In the genomic region with DNA sequence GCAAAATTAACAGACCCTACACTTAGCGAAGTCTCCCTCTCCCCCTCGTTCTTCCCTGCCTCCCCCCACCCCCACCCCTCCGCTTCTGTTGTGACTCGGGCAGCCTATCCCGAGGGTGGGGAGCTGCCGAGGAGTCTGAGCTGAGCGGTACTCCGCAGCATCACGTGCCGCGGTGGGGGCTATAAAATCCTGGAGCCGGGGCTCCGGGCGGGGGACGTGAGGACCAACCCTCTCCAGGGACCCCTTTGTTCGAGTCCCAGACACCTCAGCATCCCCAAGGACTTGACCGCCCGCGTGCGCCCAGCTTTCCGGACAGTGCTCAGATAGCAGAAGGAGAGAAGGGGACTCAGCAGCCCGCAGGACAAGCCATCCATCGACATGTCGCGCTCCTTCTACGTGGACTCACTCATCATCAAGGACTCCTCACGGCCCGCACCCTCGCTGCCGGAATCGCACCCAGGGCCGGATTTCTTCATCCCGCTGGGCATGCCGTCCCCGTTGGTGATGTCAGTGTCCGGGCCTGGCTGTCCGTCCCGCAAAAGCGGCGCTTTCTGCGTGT, we compare ENCODE assay signal across 11 mouse cellular contexts. TPM values are rescaled to one million over a fixed set of nuclear protein-coding genes. Genes with fewer than 3 reads are reported as not detected.
DNase-seq lines count a peak whose midpoint lies in the region; ATAC-seq and TF ChIP-seq lines count a peak whose summit lies in the region.
"Had no signal": no experiment of that assay in that cellular context is flagged by ENCODE, and none has a peak within 500 bp of the region (broad histone marks: within the 10 kb centered on the region; RNA-seq: fewer than 3 reads in every experiment).

Gene Gsx2 (plus strand): TSS at position 219 of the 559 bp plus-strand sequence.

- no peak for TF ChIP-seq CTCF in lung, embryonic 14.5 days (IDR thresholded peaks at IDR 0.05; ENCODE audit: low read depth)

- H3K9me3 ChIP-seq in lung, embryonic 14.5 days (ENCODE audit: low read depth, low read length) = no peaks in the 10 kb centered on the region
- H3K9me3 ChIP-seq in embryonic facial prominence, embryonic 15.5 days (replicated peaks) = no peaks in the 10 kb centered on the region
- no peaks in the 10 kb centered on the region for H3K9me3 ChIP-seq in limb, embryonic 10.5 days (replicated peaks)
- no peaks in the 10 kb centered on the region for H3K9me3 ChIP-seq in stomach, embryonic 14.5 days (ENCODE audit: control insufficient read depth, low read depth, low read length)

- peak within 1 kb of the TSS; percentile 19; the same call in 1 of the 2 replicates for H3K4me3 ChIP-seq in lung, embryonic 14.5 days (ENCODE audit: low read depth, low read length)
- peak within 1 kb of the TSS; percentile 27 for H3K4me3 ChIP-seq in embryonic facial prominence, embryonic 15.5 days (replicated peaks)
- peak within 1 kb of the TSS; percentile 44 for H3K4me3 ChIP-seq in limb, embryonic 10.5 days
- peak within 1 kb of the TSS; percentile 17 for H3K4me3 ChIP-seq in stomach, embryonic 14.5 days (ENCODE audit: low read depth, low read length)
- H3K4me3 ChIP-seq: erythroblast, embryonic 14.5 days had no signal

- ATAC-seq in lung, embryonic 14.5 days (ENCODE audit: insufficient read depth) = peak; percentile 49; the same call in 1 of the 2 replicates
- no peak for ATAC-seq in embryonic facial prominence, embryonic 15.5 days (ENCODE audit: insufficient number of reproducible peaks, low FRiP score, low TSS enrichment, low read depth)
- ATAC-seq in stomach, embryonic 14.5 days (ENCODE audit: insufficient number of reproducible peaks, insufficient read depth, low FRiP score, low read depth) = no peak

- under 1% methylated on average over 41 of the region's 41 CpGs for WGBS in lung, embryonic 14.5 days
- WGBS in embryonic facial prominence, embryonic 15.5 days = 1% methylated on average over 41 of the region's 41 CpGs
- under 1% methylated on average over 41 of the region's 41 CpGs for WGBS in limb, embryonic 10.5 days
- under 1% methylated on average over 41 of the region's 41 CpGs for WGBS in stomach, embryonic 14.5 days

- H3K27ac ChIP-seq in lung, embryonic 14.5 days (ENCODE audit: low read depth) = no peak within 1 kb of the TSS
- no peak within 1 kb of the TSS for H3K27ac ChIP-seq in embryonic facial prominence, embryonic 15.5 days (replicated peaks)
- peak within 1 kb of the TSS; percentile 36; the same call in 1 of the 2 replicates for H3K27ac ChIP-seq in limb, embryonic 10.5 days
- H3K27ac ChIP-seq in stomach, embryonic 14.5 days (ENCODE audit: low read length) = no peak within 1 kb of the TSS

- no peaks in the 10 kb centered on the region for H3K4me1 ChIP-seq in lung, embryonic 14.5 days (ENCODE audit: insufficient read depth)
- peaks cover 18% of the 10 kb centered on the region for H3K4me1 ChIP-seq in embryonic facial prominence, embryonic 15.5 days
- peaks cover 56% of the 10 kb centered on the region for H3K4me1 ChIP-seq in limb, embryonic 10.5 days
- peaks cover 7% of the 10 kb centered on the region for H3K4me1 ChIP-seq in stomach, embryonic 14.5 days (ENCODE audit: control insufficient read depth, insufficient read depth, low read length)

- no peaks in the 10 kb centered on the region for H3K36me3 ChIP-seq in lung, embryonic 14.5 days (ENCODE audit: insufficient read depth)
- H3K36me3 ChIP-seq in embryonic facial prominence, embryonic 15.5 days = no peaks in the 10 kb centered on the region
- H3K36me3 ChIP-seq in limb, embryonic 10.5 days = no peaks in the 10 kb centered on the region
- H3K36me3 ChIP-seq in stomach, embryonic 14.5 days (ENCODE audit: control insufficient read depth, insufficient read depth, low read length) = no peaks in the 10 kb centered on the region

- H3K4me2 ChIP-seq in lung, embryonic 14.5 days = peak within 1 kb of the TSS; percentile 40
- H3K4me2 ChIP-seq in embryonic facial prominence, embryonic 15.5 days (replicated peaks) = peak within 1 kb of the TSS; percentile 46
- H3K4me2 ChIP-seq in stomach, embryonic 14.5 days (replicated peaks; ENCODE audit: low read depth, low read length) = peak within 1 kb of the TSS; percentile 25

- peaks cover 100% of the 10 kb centered on the region for H3K27me3 ChIP-seq in lung, embryonic 14.5 days (ENCODE audit: insufficient read depth, low read length)
- peaks cover 97% of the 10 kb centered on the region for H3K27me3 ChIP-seq in embryonic facial prominence, embryonic 15.5 days
- peaks cover 100% of the 10 kb centered on the region for H3K27me3 ChIP-seq in limb, embryonic 10.5 days (ENCODE audit: low read depth, poor library complexity, severe bottlenecking)
- peaks cover 75% of the 10 kb centered on the region for H3K27me3 ChIP-seq in stomach, embryonic 14.5 days (ENCODE audit: control insufficient read depth, insufficient read depth, low read length)

- H3K9ac ChIP-seq in lung, embryonic 14.5 days = no peak within 1 kb of the TSS
- no peak within 1 kb of the TSS for H3K9ac ChIP-seq in embryonic facial prominence, embryonic 15.5 days
- H3K9ac ChIP-seq in stomach, embryonic 14.5 days (replicated peaks; ENCODE audit: low read depth, low read length) = no peak within 1 kb of the TSS

- no peak for DNase-seq in lung, embryonic 14.5 days
- no peak for DNase-seq in lung, postnatal 4 days
- DNase-seq in limb, embryonic 10.5 days (ENCODE audit: low spot score) = peak; percentile 72
- DNase-seq in spleen, postnatal 36 days (ENCODE audit: low spot score in 2 of 2) = no peak
- DNase-seq in thymus, postnatal 14 days = no peak
- no peak for DNase-seq in adrenal gland, postnatal 10 days
- DNase-seq: right cerebral cortex, postnatal 4 days had no signal

RNA-seq across cellular contexts. Expression of gene Gsx2, which starts in this region (rescaled TPM):
- polyA plus RNA-seq in lung, embryonic 14.5 days (2014; fragmentation: Nextera tagmentation; extraction: Ambion mirVana) = not detected in 2 replicates
- not detected in 2 replicates for polyA plus RNA-seq in embryonic facial prominence, embryonic 15.5 days (2015; fragmentation: Nextera tagmentation; extraction: Ambion mirVana)
- polyA plus RNA-seq in limb, embryonic 10.5 days (2016; fragmentation: Nextera tagmentation; extraction: Ambion mirVana) = not detected in 2 replicates
- not detected in 2 replicates for polyA plus RNA-seq in stomach, embryonic 14.5 days (2014; fragmentation: Nextera tagmentation; extraction: Ambion mirVana)
- total RNA-seq in adrenal gland, postnatal 10 days (2021) = not detected
- total RNA-seq: liver, adult 2 months had no signal
- polyA plus RNA-seq: erythroblast, embryonic 14.5 days; liver, adult 2 months had no signal

Comparison
In these comparisons a context has a peak if more than half of its experiments do, and no peak if none do; other contexts are left out.
1. Peak in ATAC-seq, H3K4me3 ChIP-seq and H3K4me2 ChIP-seq in lung, embryonic 14.5 days; RNA of the gene not detected or under 1 TPM.
2. Peak in DNase-seq, H3K4me3 ChIP-seq and H3K27ac ChIP-seq in limb, embryonic 10.5 days; RNA of the gene not detected or under 1 TPM.